Mouse (Mus musculus): ENCODE results near the gene Itgb6. TPM values are rescaled to one million over a fixed set of nuclear protein-coding genes. Genes with fewer than 3 reads are reported as not detected.

Gene Itgb6
- total and polyA plus RNA-seq, 3 experiments, result not detected

GRCm38 (mm10) chr2:60713857-60714256 lies 8.6 kb downstream of the Itgb6 start:
- Histone ChIP-seq H3K27me3 (replicated peaks) (no peaks in the 10 kb centered on the region), H3K9me3 (replicated peaks; ENCODE audit: low read length) (no peaks in the 10 kb centered on the region), H3K4me1 (ENCODE audit: control insufficient read depth in 1 of 2, insufficient read depth in 2 of 2) (peaks cover 0 to 23% of the 10 kb centered on the region in 2 experiments; a peak in 2 of 4 replicates), H3K36me3 (replicated peaks in 1 of 2; ENCODE audit: control insufficient read depth in 1 of 2, insufficient read depth in 1 of 2, low read length in 1 of 2) (no peaks in the 10 kb centered on the region), H3K4me2 (ENCODE audit: insufficient read depth, low read depth, poor library complexity, severe bottlenecking) (no peak overlapping the region), H3K9ac (ENCODE audit: insufficient read depth, low read depth) (no peak overlapping the region), H3K27ac (ENCODE audit: insufficient read depth, low read depth) (no peak overlapping the region), H3K79me2 (replicated peaks; ENCODE audit: control insufficient read depth, extremely low read depth, insufficient read depth, poor library complexity, severe bottlenecking) (no peaks in the 10 kb centered on the region), H3K4me3 (replicated peaks in 1 of 3; ENCODE audit: low read depth in 2 of 3, low read length in 2 of 3, poor library complexity in 1 of 3) (no peak overlapping the region)
- TF ChIP-seq TCF12 (IDR thresholded peaks at IDR 0.05; ENCODE audit: low read depth, low read length) (no peak), RCOR1 (conservative IDR thresholded peaks at IDR 0.05; ENCODE audit: low read depth, low read length) (no peak), MEF2A (IDR thresholded peaks at IDR 0.05; ENCODE audit: borderline replicate concordance, low read depth, low read length) (no peak), MAFK (IDR thresholded peaks at IDR 0.05; ENCODE audit: insufficient replicate concordance, low read length) (no peak), ZC3H11A (IDR thresholded peaks at IDR 0.05; ENCODE audit: low read depth, low read length) (no peak), RAD21 (IDR thresholded peaks at IDR 0.05; ENCODE audit: low read depth, low read length) (no peak), ELF1 (IDR thresholded peaks at IDR 0.05; ENCODE audit: low read depth, low read length) (no peak), TBP (conservative IDR thresholded peaks at IDR 0.05; ENCODE audit: low read depth, low read length) (no peak), GABPA (IDR thresholded peaks at IDR 0.05; ENCODE audit: insufficient replicate concordance, low read depth, low read length) (no peak), JUN (IDR thresholded peaks at IDR 0.05; ENCODE audit: insufficient read depth, low read depth, low read length) (no peak), SIN3A (IDR thresholded peaks at IDR 0.05; ENCODE audit: low read length) (no peak), ZNF384 (IDR thresholded peaks at IDR 0.05; ENCODE audit: low read depth, low read length) (no peak), E2F4 (IDR thresholded peaks at IDR 0.05; ENCODE audit: insufficient replicate concordance, low read depth, low read length) (no peak), SMC3 (IDR thresholded peaks at IDR 0.05; ENCODE audit: low read depth, low read length) (no peak), MXI1 (IDR thresholded peaks at IDR 0.05; ENCODE audit: low read depth, low read length) (no peak), ZKSCAN1 (IDR thresholded peaks at IDR 0.05; ENCODE audit: borderline replicate concordance, low read depth, low read length) (no peak), JUND (conservative IDR thresholded peaks at IDR 0.05; ENCODE audit: low read depth, low read length) (no peak), HCFC1 (IDR thresholded peaks at IDR 0.05; ENCODE audit: low read depth, low read length) (no peak), CHD2 (IDR thresholded peaks at IDR 0.05; ENCODE audit: low read length) (no peak)
- in situ Hi-C loops (cut with MboI; ENCODE audit: low pct_ligation_motif_present, low pct_unique_long_range_greater_than_20kb, low sequenced_read_pairs) (no loop called here), dilution Hi-C loops (cut with MboI; ENCODE audit: extremely low pct_ligation_motif_present, extremely low pct_unique_long_range_greater_than_20kb, low sequenced_read_pairs) (no loop called here)
- no peak for DNase-seq (ENCODE audit: extremely low read depth)

GRCm38 (mm10) chr2:60712891-60713290 lies 9.6 kb downstream of the Itgb6 start:
- no peak overlapping the region for H3K27ac ChIP-seq (ENCODE audit: insufficient read depth, low read depth)
- no peak overlapping the region for H3K9ac ChIP-seq (ENCODE audit: insufficient read depth, low read depth)
- H3K79me2 ChIP-seq (replicated peaks; ENCODE audit: control insufficient read depth, extremely low read depth, insufficient read depth, poor library complexity, severe bottlenecking), result no peaks in the 10 kb centered on the region
- H3K27me3 ChIP-seq (replicated peaks), result no peaks in the 10 kb centered on the region
- TF ChIP-seq RCOR1 (conservative IDR thresholded peaks at IDR 0.05; ENCODE audit: low read depth, low read length) (no peak), IRF4 (IDR thresholded peaks at IDR 0.05; ENCODE audit: low read depth, low read length) (no peak), MAZ (IDR thresholded peaks at IDR 0.05; ENCODE audit: low read depth, low read length) (no peak), RAD21 (IDR thresholded peaks at IDR 0.05; ENCODE audit: low read depth, low read length) (no peak), HCFC1 (IDR thresholded peaks at IDR 0.05; ENCODE audit: low read depth, low read length) (no peak), USF2 (conservative IDR thresholded peaks at IDR 0.05; ENCODE audit: low read depth, low read length) (no peak), ZC3H11A (IDR thresholded peaks at IDR 0.05; ENCODE audit: low read depth, low read length) (no peak), POLR2AphosphoS2 (IDR thresholded peaks at IDR 0.05; ENCODE audit: low read depth, low read length) (no peak), SMC3 (IDR thresholded peaks at IDR 0.05; ENCODE audit: low read depth, low read length) (no peak), MXI1 (IDR thresholded peaks at IDR 0.05; ENCODE audit: low read depth, low read length) (no peak), KAT2A (IDR thresholded peaks at IDR 0.05; ENCODE audit: insufficient replicate concordance, low read length) (no peak), NELFE (IDR thresholded peaks at IDR 0.05; ENCODE audit: low read depth, low read length) (no peak), ELF1 (IDR thresholded peaks at IDR 0.05; ENCODE audit: low read depth, low read length) (no peak), UBTF (IDR thresholded peaks at IDR 0.05; ENCODE audit: low read depth, low read length) (no peak), MEF2A (IDR thresholded peaks at IDR 0.05; ENCODE audit: borderline replicate concordance, low read depth, low read length) (no peak), ZKSCAN1 (IDR thresholded peaks at IDR 0.05; ENCODE audit: borderline replicate concordance, low read depth, low read length) (no peak), NRF1 (IDR thresholded peaks at IDR 0.05; ENCODE audit: low read depth, low read length) (no peak), USF1 (IDR thresholded peaks at IDR 0.05; ENCODE audit: low read depth, low read length) (no peak)
- H3K4me1 ChIP-seq (ENCODE audit: control insufficient read depth in 1 of 2, insufficient read depth in 2 of 2), result peaks cover 0 to 23% of the 10 kb centered on the region in 2 experiments; a peak in 2 of 4 replicates
- no peak overlapping the region for H3K4me2 ChIP-seq (ENCODE audit: insufficient read depth, low read depth, poor library complexity, severe bottlenecking)
- DNase-seq (ENCODE audit: extremely low read depth), result no peak
- dilution Hi-C loops (cut with MboI; ENCODE audit: extremely low pct_ligation_motif_present, extremely low pct_unique_long_range_greater_than_20kb, low sequenced_read_pairs) (no loop called here), in situ Hi-C loops (cut with MboI; ENCODE audit: low pct_ligation_motif_present, low pct_unique_long_range_greater_than_20kb, low sequenced_read_pairs) (no loop called here)
- H3K4me3 ChIP-seq (replicated peaks in 1 of 3; ENCODE audit: low read depth in 2 of 3, low read length in 2 of 3, poor library complexity in 1 of 3), result no peak overlapping the region
- no peaks in the 10 kb centered on the region for H3K9me3 ChIP-seq (replicated peaks; ENCODE audit: low read length)
- H3K36me3 ChIP-seq (replicated peaks in 1 of 2; ENCODE audit: control insufficient read depth in 1 of 2, insufficient read depth in 1 of 2, low read length in 1 of 2), result no peaks in the 10 kb centered on the region

All from CH12.LX (cell line).